Mouse (Mus musculus) adrenal gland, adult 8-10 months (tissue): ENCODE measurements around the gene Cyth3. TPM values are rescaled to one million over a fixed set of nuclear protein-coding genes. Genes with fewer than 3 reads are reported as not detected.

ENCODE experiments used
- DNase-seq: peaks from one replicate; pipeline ENCODE4 v3.0.0; 2022
- total RNA-seq, 4 experiments: library from RNA; stranded (reverse); gene quantifications; 2 replicates each; pipeline ENCODE4 v1.2.4; 2022

Gene Cyth3
- 100 to 1,000 TPM; 134 to 193 (median 146) TPM for total RNA-seq

DNA sequence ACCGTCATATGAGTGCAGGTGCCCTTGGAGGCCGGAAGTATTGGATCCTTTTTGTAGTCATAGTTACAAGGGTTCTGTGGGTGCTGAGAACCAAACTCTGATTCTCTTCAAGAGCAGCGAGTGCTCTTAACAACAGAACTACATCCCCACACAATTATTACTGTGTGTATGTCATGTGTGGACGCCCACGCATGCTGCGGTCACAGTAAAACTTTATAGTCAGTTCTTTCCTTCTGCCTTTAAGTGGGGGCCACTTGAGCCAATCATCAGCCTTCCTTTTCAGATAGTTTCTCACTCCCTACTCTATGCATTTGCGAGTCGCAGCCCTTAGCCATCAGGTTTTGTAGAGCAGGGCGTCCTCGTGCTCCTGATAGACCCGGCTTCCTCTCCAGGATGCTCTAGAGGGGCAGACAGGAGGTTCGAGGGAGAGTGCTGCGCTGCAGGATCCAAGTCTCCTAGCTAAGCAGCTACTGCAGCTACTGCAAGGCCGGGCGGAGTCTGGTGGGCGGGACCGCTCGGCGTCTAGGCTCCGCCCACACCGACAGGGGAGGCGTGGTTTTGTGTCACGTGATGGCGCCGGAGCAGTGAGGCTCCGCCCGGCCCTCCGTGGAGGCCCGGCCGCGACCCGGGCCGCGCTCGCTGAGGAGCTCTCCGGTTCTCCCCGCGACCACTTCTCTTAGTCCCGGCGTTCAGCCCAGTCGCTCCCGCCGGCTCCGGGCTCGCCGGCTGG is at the start of gene Cyth3:
Cyth3 (plus strand) TSS at position 555 of the 730 bp plus-strand sequence.
- peak; percentile 93 for DNase-seq

DNA sequence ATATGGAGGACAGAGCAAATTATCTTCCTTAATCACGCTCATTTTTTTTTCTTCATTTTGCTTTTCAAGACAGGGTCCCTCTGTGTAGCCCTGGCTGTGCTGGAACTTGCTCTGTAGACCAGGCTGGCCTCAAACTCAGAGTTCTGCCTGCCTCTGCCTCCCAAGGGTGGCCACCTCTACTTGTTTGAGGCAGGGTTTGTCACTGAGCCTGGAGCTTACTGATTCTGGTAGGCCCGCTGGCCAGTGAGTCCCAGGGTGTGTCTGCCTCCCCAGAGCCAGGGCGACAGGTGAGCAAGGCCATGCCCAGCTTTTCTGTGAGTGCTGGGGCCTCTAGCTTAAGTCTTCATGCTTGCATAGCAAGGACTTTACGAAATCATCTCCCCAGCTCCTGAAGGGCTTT is 49.2 kb upstream of the Cyth3 start:
- no peak for DNase-seq

GRCm38 (mm10) chr5:143574261-143575178 is 47.7 kb upstream of the Cyth3 start:
- no peak for DNase-seq

DNA sequence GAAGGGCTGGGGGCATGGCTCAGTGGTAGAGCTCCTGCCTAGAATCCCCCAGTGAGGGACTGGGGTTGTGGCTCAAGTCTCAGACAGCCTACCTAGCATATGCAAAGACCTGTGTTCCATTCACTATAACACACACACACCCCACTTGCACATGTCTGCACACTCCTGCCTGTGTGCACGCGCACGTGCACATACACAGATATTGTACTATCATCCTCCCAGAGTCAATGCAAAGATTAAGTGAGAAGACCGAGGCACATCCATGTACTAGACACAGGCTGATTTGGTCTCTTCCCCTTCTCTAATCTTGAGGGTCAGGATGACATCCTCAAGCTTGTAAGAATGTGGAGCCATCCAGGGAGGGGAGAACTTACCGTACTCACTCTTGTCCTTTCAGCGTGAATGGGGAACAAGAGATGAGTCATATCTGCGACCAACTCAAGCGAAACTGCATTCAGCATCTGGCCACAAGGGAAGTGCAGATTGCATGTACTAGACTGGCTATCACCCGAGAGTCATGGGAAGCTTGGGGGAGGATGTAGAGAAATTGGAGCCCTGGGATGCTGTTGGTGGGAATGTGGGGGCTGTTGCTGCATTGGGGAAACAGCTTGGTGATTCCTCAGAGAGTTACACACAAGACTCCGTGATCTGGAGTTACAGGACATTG is 42.6 kb upstream of the Cyth3 start:
- DNase-seq = peak; percentile 30

DNA sequence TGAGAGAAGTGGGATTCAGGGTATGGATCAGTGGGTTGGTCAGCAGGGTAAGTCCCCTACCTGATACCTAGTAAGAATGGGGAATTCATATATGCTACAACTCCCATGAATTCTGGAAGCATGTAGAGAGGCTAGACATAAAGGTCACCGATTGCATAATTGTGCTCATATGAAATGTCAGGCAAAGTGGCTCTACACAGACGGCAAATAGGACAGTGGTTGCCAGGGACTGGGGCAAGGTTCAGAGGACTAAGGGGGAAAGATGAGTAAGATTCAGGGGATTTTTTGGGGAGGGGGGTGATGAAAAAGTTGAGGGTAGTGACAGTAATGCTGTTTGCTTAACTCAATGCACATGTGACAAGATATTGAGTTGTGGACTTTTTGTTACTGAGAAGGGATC is 41.3 kb upstream of the Cyth3 start:
- no peak for DNase-seq

- DNase-seq = no peak
Measured at GRCm38 (mm10) chr5:143581874-143582273, 40.4 kb upstream of the Cyth3 start.

DNA sequence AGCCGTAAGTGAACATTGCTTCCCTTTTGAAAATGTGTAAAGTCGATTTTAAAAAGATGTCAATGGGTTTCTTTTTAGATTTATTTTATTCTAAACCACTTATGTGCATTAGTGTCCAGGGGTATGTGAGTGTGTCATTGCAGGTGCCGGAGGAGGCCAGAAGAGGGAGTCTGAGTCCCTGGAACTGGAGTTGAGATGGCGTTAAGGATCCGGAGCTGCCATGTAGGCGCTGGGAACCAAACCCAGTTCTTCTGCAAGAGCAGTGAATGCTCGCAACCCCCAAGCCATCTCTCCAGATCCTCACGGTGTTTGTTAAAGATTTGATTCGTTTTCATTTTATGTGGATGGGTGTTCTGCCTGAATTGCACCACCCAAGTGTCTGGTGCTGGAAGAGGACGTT is 39.2 kb upstream of the Cyth3 start:
- DNase-seq = no peak

- no peak for DNase-seq
Measured at GRCm38 (mm10) chr5:143584982-143585381, 37.3 kb upstream of the Cyth3 start.

DNA sequence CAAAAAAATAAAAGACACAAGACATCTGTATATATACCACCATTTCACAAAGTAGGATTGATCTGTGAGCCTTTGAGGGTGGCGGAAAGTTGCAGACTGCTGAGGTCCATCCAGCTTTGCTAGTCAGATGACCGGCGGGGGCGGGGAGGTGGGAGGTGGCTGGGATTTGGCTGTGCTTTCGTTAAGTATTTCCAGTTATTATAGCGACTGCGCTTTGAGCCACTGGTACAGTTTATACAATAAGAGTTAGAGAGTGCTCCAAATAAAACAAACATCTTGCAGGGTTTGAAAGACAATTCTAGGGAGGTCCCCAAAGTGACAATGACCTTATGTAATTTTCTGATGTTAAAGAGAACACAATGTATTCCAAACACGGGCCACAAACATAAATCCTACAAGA is 35.9 kb upstream of the Cyth3 start:
- DNase-seq = no peak

DNA sequence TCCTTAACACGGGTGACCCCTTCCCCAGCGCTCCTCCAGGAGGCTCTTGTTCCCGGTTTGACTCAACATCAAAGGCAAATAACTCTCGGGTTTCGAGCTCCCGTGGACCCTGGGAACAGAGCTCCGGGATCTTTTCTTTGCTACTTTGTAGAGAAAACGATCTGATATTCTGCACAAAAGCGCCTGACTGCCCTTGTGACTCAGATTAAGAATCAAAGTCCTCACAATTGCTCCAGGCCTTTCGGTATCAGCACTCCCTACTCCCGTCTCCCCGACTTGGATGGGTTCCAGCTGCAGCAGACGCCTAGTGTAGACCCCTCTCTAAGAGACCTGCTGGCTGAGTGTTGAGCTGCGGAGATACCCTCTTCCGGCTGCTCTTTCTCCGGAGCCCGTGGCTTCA is 33.1 kb upstream of the Cyth3 start:
- no peak for DNase-seq

GRCm38 (mm10) chr5:143592926-143593325 is 29.3 kb upstream of the Cyth3 start:
- DNase-seq = no peak

GRCm38 (mm10) chr5:143593563-143594146 is 28.6 kb upstream of the Cyth3 start:
- DNase-seq = no peak

- peak; percentile 33 for DNase-seq
Measured at GRCm38 (mm10) chr5:143594291-143595065, 27.8 kb upstream of the Cyth3 start.

GRCm38 (mm10) chr5:143602051-143602450 is 20.2 kb upstream of the Cyth3 start:
- DNase-seq = peak; percentile 65

GRCm38 (mm10) chr5:143604157-143604774 is 18.0 kb upstream of the Cyth3 start:
- DNase-seq = no peak

DNA sequence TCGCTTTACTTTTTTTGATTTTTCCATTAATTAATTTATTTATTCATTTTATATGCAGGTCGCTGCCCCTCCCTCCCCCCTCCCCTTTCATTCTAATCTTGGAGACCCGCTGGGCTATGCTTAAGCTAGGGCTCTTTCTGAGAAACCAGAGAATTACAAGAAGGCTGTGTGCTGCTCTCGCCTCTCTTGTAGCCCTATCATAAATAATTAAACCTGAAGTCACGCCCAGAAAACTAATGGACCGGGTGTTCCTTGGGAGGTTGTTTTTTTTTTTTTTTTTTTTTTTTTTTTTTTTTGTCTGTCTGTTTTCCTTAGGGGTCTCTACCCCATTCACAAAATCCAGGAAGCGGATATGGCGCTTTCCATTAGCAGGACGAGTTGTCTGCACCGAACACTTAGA is 15.5 kb upstream of the Cyth3 start:
- no peak for DNase-seq

DNA sequence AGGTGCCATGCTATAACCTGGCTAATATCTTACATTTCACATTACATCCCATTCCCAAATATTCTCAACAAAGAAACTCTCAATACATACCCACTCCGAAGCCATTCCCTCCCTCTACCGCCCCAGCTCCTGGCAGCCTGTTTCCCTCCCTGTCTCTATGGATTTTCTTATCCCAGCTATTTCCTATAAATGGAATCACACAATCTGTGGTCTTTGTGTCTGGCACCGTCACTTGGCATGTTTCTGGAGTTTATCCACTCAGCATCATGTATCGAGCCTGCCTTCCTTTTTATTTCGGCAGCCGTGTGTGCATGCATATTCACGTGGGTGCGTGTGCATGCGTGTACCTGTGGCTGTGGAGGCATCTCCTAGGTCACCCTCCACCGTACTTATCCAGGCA is 14.1 kb upstream of the Cyth3 start:
- DNase-seq = no peak

GRCm38 (mm10) chr5:143611954-143612353 is 10.3 kb upstream of the Cyth3 start:
- DNase-seq = no peak

- peak; percentile 56 for DNase-seq
Measured at GRCm38 (mm10) chr5:143613265-143613664, 9.0 kb upstream of the Cyth3 start.

DNA sequence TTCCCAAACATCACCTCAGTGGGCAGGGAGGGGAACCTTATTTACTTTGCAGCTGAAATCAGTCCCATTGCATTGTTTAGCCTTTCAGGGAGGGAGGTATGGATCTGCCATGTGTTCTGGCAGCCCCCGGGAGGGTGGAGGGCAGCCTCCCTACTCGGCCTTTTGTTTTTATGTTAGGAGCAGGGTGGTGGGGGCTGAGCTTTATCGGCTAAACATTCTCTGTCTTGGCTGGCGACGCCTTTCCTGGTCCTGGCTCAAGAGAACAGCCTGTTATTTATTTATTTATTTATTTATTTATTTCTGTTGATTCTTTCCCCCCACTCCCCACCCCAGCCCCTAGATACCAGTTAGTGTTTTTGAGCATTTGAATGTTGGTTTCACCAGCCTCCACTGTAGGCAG is 7.7 kb upstream of the Cyth3 start:
- no peak for DNase-seq

GRCm38 (mm10) chr5:143615353-143615752 is 6.9 kb upstream of the Cyth3 start:
- no peak for DNase-seq
